Mouse (Mus musculus): Measurements from ENCODE around the gene Zcchc4. TPM values are rescaled to one million over a fixed set of nuclear protein-coding genes. Genes with fewer than 3 reads are reported as not detected.

Zcchc4 gene
- polyA plus RNA-seq, 1 experiment from 2014 or later = 16.3 TPM

- Histone ChIP-seq H3K36me3 (ENCODE audit: control insufficient read depth, insufficient read depth, low read length) (peaks cover 4% of the 10 kb centered on the region; the same call in 1 of the 2 replicates), H3K9ac (ENCODE audit: low read length) (no peak overlapping the region), H3K9me3 (ENCODE audit: control insufficient read depth, low read length) (no peaks in the 10 kb centered on the region), H3K4me3 (ENCODE audit: low read depth, low read length) (no peak overlapping the region), H3K27me3 (ENCODE audit: control insufficient read depth, insufficient read depth, low read length) (no peaks in the 10 kb centered on the region), H3K4me1 (ENCODE audit: control insufficient read depth, insufficient read depth, low read length) (no peaks in the 10 kb centered on the region), H3K27ac (ENCODE audit: low read depth, low read length) (no peak overlapping the region), H3K4me2 (ENCODE audit: low read depth) (no peak overlapping the region)
- DNase-seq (ENCODE audit: low spot score) = no peak
- WGBS = 90% methylated on average over 14 of the region's 14 CpGs
- ATAC-seq (ENCODE audit: insufficient read depth, low FRiP score, low TSS enrichment) = no peak
Measured at GRCm38 (mm10) chr5:52811056-52811455, 35.8 kb downstream of the Zcchc4 start.

GRCm38 (mm10) chr5:52812456-52812855, 37.2 kb downstream of the Zcchc4 start:
- Histone ChIP-seq H3K27me3 (ENCODE audit: control insufficient read depth, insufficient read depth, low read length) (no peaks in the 10 kb centered on the region), H3K4me1 (ENCODE audit: control insufficient read depth, insufficient read depth, low read length) (no peaks in the 10 kb centered on the region), H3K4me2 (ENCODE audit: low read depth) (no peak overlapping the region), H3K9ac (ENCODE audit: low read length) (no peak overlapping the region), H3K4me3 (ENCODE audit: low read depth, low read length) (no peak overlapping the region), H3K27ac (ENCODE audit: low read depth, low read length) (no peak overlapping the region), H3K9me3 (ENCODE audit: control insufficient read depth, low read length) (no peaks in the 10 kb centered on the region), H3K36me3 (ENCODE audit: control insufficient read depth, insufficient read depth, low read length) (peaks cover 4% of the 10 kb centered on the region; the same call in 1 of the 2 replicates)
- DNase-seq (ENCODE audit: low spot score) = no peak
- no peak for ATAC-seq (ENCODE audit: insufficient read depth, low FRiP score, low TSS enrichment)
- WGBS = 92% methylated on average over 10 of the region's 10 CpGs

- ATAC-seq (ENCODE audit: insufficient read depth, low FRiP score, low TSS enrichment) (no peak), DNase-seq (ENCODE audit: low spot score) (no peak)
- H3K27me3 ChIP-seq (ENCODE audit: control insufficient read depth, insufficient read depth, low read length) = no peaks in the 10 kb centered on the region
- H3K4me2 ChIP-seq (ENCODE audit: low read depth) = no peak overlapping the region
- no peak overlapping the region for H3K9ac ChIP-seq (ENCODE audit: low read length)
- H3K9me3 ChIP-seq (ENCODE audit: control insufficient read depth, low read length) = no peaks in the 10 kb centered on the region
- H3K27ac ChIP-seq (ENCODE audit: low read depth, low read length) = no peak overlapping the region
- 93% methylated on average over 7 of the region's 7 CpGs for WGBS
- H3K36me3 ChIP-seq (ENCODE audit: control insufficient read depth, insufficient read depth, low read length) = peaks cover 4% of the 10 kb centered on the region; the same call in 1 of the 2 replicates
- no peaks in the 10 kb centered on the region for H3K4me1 ChIP-seq (ENCODE audit: control insufficient read depth, insufficient read depth, low read length)
- no peak overlapping the region for H3K4me3 ChIP-seq (ENCODE audit: low read depth, low read length)
Measured at GRCm38 (mm10) chr5:52813312-52813711, 38.1 kb downstream of the Zcchc4 start.

- Histone ChIP-seq H3K27ac (ENCODE audit: low read depth, low read length) (no peak overlapping the region), H3K9ac (ENCODE audit: low read length) (no peak overlapping the region), H3K36me3 (ENCODE audit: control insufficient read depth, insufficient read depth, low read length) (peaks cover 6% of the 10 kb centered on the region; the same call in 1 of the 2 replicates), H3K4me2 (ENCODE audit: low read depth) (no peak overlapping the region), H3K4me3 (ENCODE audit: low read depth, low read length) (no peak overlapping the region), H3K27me3 (ENCODE audit: control insufficient read depth, insufficient read depth, low read length) (no peaks in the 10 kb centered on the region), H3K9me3 (ENCODE audit: control insufficient read depth, low read length) (no peaks in the 10 kb centered on the region), H3K4me1 (ENCODE audit: control insufficient read depth, insufficient read depth, low read length) (no peaks in the 10 kb centered on the region)
- WGBS = 92% methylated on average over 7 of the region's 7 CpGs
- DNase-seq (ENCODE audit: low spot score) (no peak), ATAC-seq (ENCODE audit: insufficient read depth, low FRiP score, low TSS enrichment) (no peak)
Measured at GRCm38 (mm10) chr5:52818676-52819075, 43.5 kb downstream of the Zcchc4 start.

- ATAC-seq (ENCODE audit: insufficient read depth, low FRiP score, low TSS enrichment) = no peak
- H3K36me3 ChIP-seq (ENCODE audit: control insufficient read depth, insufficient read depth, low read length) = 0 out of 2 replicates have a peak, but pooled peaks cover 2% of the 10 kb centered on the region
- DNase-seq (ENCODE audit: low spot score) = peak; percentile 44
- no peaks in the 10 kb centered on the region for H3K4me1 ChIP-seq (ENCODE audit: control insufficient read depth, insufficient read depth, low read length)
- H3K9me3 ChIP-seq (ENCODE audit: control insufficient read depth, low read length) = no peaks in the 10 kb centered on the region
- H3K9ac ChIP-seq (ENCODE audit: low read length) = no peak overlapping the region
- H3K27ac ChIP-seq (ENCODE audit: low read depth, low read length) = no peak overlapping the region
- no peaks in the 10 kb centered on the region for H3K27me3 ChIP-seq (ENCODE audit: control insufficient read depth, insufficient read depth, low read length)
- WGBS = 43% methylated on average over 3 of the region's 3 CpGs
- H3K4me3 ChIP-seq (ENCODE audit: low read depth, low read length) = no peak overlapping the region
- H3K4me2 ChIP-seq (ENCODE audit: low read depth) = no peak overlapping the region
Measured at GRCm38 (mm10) chr5:52821691-52822090, 46.5 kb downstream of the Zcchc4 start.

GRCm38 (mm10) chr5:52827923-52828322, 52.7 kb downstream of the Zcchc4 start:
- Histone ChIP-seq H3K36me3 (ENCODE audit: control insufficient read depth, insufficient read depth, low read length) (no peaks in the 10 kb centered on the region), H3K27me3 (ENCODE audit: control insufficient read depth, insufficient read depth, low read length) (no peaks in the 10 kb centered on the region), H3K27ac (ENCODE audit: low read depth, low read length) (no peak overlapping the region), H3K4me3 (ENCODE audit: low read depth, low read length) (no peak overlapping the region), H3K9ac (ENCODE audit: low read length) (no peak overlapping the region), H3K4me2 (ENCODE audit: low read depth) (no peak overlapping the region), H3K4me1 (ENCODE audit: control insufficient read depth, insufficient read depth, low read length) (no peaks in the 10 kb centered on the region), H3K9me3 (ENCODE audit: control insufficient read depth, low read length) (no peaks in the 10 kb centered on the region)
- DNase-seq (ENCODE audit: low spot score) (no peak), ATAC-seq (ENCODE audit: insufficient read depth, low FRiP score, low TSS enrichment) (no peak)
- WGBS = 87% methylated on average over 4 of the region's 4 CpGs

- Histone ChIP-seq H3K27me3 (ENCODE audit: control insufficient read depth, insufficient read depth, low read length) (no peaks in the 10 kb centered on the region), H3K9ac (ENCODE audit: low read length) (no peak overlapping the region), H3K4me3 (ENCODE audit: low read depth, low read length) (no peak overlapping the region), H3K36me3 (ENCODE audit: control insufficient read depth, insufficient read depth, low read length) (no peaks in the 10 kb centered on the region), H3K9me3 (ENCODE audit: control insufficient read depth, low read length) (no peaks in the 10 kb centered on the region), H3K4me1 (ENCODE audit: control insufficient read depth, insufficient read depth, low read length) (peaks cover 7% of the 10 kb centered on the region), H3K27ac (ENCODE audit: low read depth, low read length) (no peak overlapping the region), H3K4me2 (ENCODE audit: low read depth) (no peak overlapping the region; the same call in 1 of the 2 replicates)
- no peak for ATAC-seq (ENCODE audit: insufficient read depth, low FRiP score, low TSS enrichment)
- DNase-seq (ENCODE audit: low spot score) = no peak
Measured at GRCm38 (mm10) chr5:52833005-52833404, 57.8 kb downstream of the Zcchc4 start.

GRCm38 (mm10) chr5:52833761-52834274, 58.6 kb downstream of the Zcchc4 start, which contains the start of gene Anapc4:
Gene Anapc4 (plus strand): TSS chr5:52834012.
- peak within 1 kb of the TSS; percentile 76 for H3K4me3 ChIP-seq (ENCODE audit: low read depth, low read length)
- peak within 1 kb of the TSS; percentile 79 for H3K4me2 ChIP-seq (ENCODE audit: low read depth)
- H3K27ac ChIP-seq (ENCODE audit: low read depth, low read length) = peak within 1 kb of the TSS; percentile 64
- WGBS = under 1% methylated on average over 49 of the region's 50 CpGs
- peaks cover 7% of the 10 kb centered on the region for H3K4me1 ChIP-seq (ENCODE audit: control insufficient read depth, insufficient read depth, low read length)
- H3K9ac ChIP-seq (ENCODE audit: low read length) = peak within 1 kb of the TSS; percentile 89
- ATAC-seq (ENCODE audit: insufficient read depth, low FRiP score, low TSS enrichment) = peak; percentile 99
- peak; percentile 99 for DNase-seq (ENCODE audit: low spot score)
- H3K9me3 ChIP-seq (ENCODE audit: control insufficient read depth, low read length) = no peaks in the 10 kb centered on the region
- no peaks in the 10 kb centered on the region; the same call in 1 of the 2 replicates for H3K36me3 ChIP-seq (ENCODE audit: control insufficient read depth, insufficient read depth, low read length)
- no peaks in the 10 kb centered on the region for H3K27me3 ChIP-seq (ENCODE audit: control insufficient read depth, insufficient read depth, low read length)

GRCm38 (mm10) chr5:52834386-52834785, 59.2 kb downstream of the Zcchc4 start:
- Histone ChIP-seq H3K9ac (ENCODE audit: low read length) (peak overlapping the region; percentile 89), H3K27me3 (ENCODE audit: control insufficient read depth, insufficient read depth, low read length) (no peaks in the 10 kb centered on the region), H3K36me3 (ENCODE audit: control insufficient read depth, insufficient read depth, low read length) (no peaks in the 10 kb centered on the region; the same call in 1 of the 2 replicates), H3K9me3 (ENCODE audit: control insufficient read depth, low read length) (no peaks in the 10 kb centered on the region), H3K27ac (ENCODE audit: low read depth, low read length) (peak overlapping the region; percentile 64; the same call in 1 of the 2 replicates), H3K4me1 (ENCODE audit: control insufficient read depth, insufficient read depth, low read length) (peaks cover 7% of the 10 kb centered on the region), H3K4me3 (ENCODE audit: low read depth, low read length) (peak overlapping the region; percentile 76), H3K4me2 (ENCODE audit: low read depth) (peak overlapping the region; percentile 79)
- WGBS = 13% methylated on average over 8 of the region's 8 CpGs
- ATAC-seq (ENCODE audit: insufficient read depth, low FRiP score, low TSS enrichment) (no peak), DNase-seq (ENCODE audit: low spot score) (no peak)
